Mouse (Mus musculus): ENCODE results near the gene Myo15b. TPM values are rescaled to one million over a fixed set of nuclear protein-coding genes. Genes with fewer than 3 reads are reported as not detected.

Gene Myo15b
- total RNA-seq (2017): under 0.01 TPM in 1 of 2 replicates, not detected in the other

- no peak for ATAC-seq (ENCODE audit: extremely low read depth, insufficient number of reproducible peaks, low FRiP score, poor library complexity, severe bottlenecking)
Measured at GRCm38 (mm10) chr11:115858354-115858753, at the start of gene Myo15b. Myo15b (plus strand) TSS chr11:115858406.

- no peak for ATAC-seq (ENCODE audit: extremely low read depth, insufficient number of reproducible peaks, low FRiP score, poor library complexity, severe bottlenecking)
Measured at GRCm38 (mm10) chr11:115808696-115809310, 49.4 kb upstream of the Myo15b start.

- ATAC-seq (ENCODE audit: extremely low read depth, insufficient number of reproducible peaks, low FRiP score, poor library complexity, severe bottlenecking): no peak
Measured at GRCm38 (mm10) chr11:115809311-115809781, 48.9 kb upstream of the Myo15b start.

- ATAC-seq (ENCODE audit: extremely low read depth, insufficient number of reproducible peaks, low FRiP score, poor library complexity, severe bottlenecking): no peak
Measured at GRCm38 (mm10) chr11:115810377-115810776, 47.8 kb upstream of the Myo15b start.

GRCm38 (mm10) chr11:115811381-115812093 is 46.7 kb upstream of the Myo15b start:
- no peak for ATAC-seq (ENCODE audit: extremely low read depth, insufficient number of reproducible peaks, low FRiP score, poor library complexity, severe bottlenecking)

- ATAC-seq (ENCODE audit: extremely low read depth, insufficient number of reproducible peaks, low FRiP score, poor library complexity, severe bottlenecking): no peak
Measured at GRCm38 (mm10) chr11:115812095-115812494, 46.1 kb upstream of the Myo15b start.

- no peak for ATAC-seq (ENCODE audit: extremely low read depth, insufficient number of reproducible peaks, low FRiP score, poor library complexity, severe bottlenecking)
Measured at GRCm38 (mm10) chr11:115812533-115813420, 45.4 kb upstream of the Myo15b start.

GRCm38 (mm10) chr11:115813507-115814296 is 44.5 kb upstream of the Myo15b start, which contains the start of gene Caskin2:
Caskin2 (minus strand) TSS chr11:115813639.
- ATAC-seq (ENCODE audit: extremely low read depth, insufficient number of reproducible peaks, low FRiP score, poor library complexity, severe bottlenecking): peak; percentile 89

- ATAC-seq (ENCODE audit: extremely low read depth, insufficient number of reproducible peaks, low FRiP score, poor library complexity, severe bottlenecking): 0 out of 2 replicates have a peak, but pooled peaks have one; percentile 14
Measured at GRCm38 (mm10) chr11:115814605-115815450, 43.4 kb upstream of the Myo15b start, which contains the start of gene Tsen54. Tsen54 (plus strand) TSS chr11:115814724.

GRCm38 (mm10) chr11:115817331-115817730 is 40.9 kb upstream of the Myo15b start:
- no peak for ATAC-seq (ENCODE audit: extremely low read depth, insufficient number of reproducible peaks, low FRiP score, poor library complexity, severe bottlenecking)

- no peak for ATAC-seq (ENCODE audit: extremely low read depth, insufficient number of reproducible peaks, low FRiP score, poor library complexity, severe bottlenecking)
Measured at GRCm38 (mm10) chr11:115819915-115820623, 38.1 kb upstream of the Myo15b start.

GRCm38 (mm10) chr11:115821001-115821400 is 37.2 kb upstream of the Myo15b start:
- ATAC-seq (ENCODE audit: extremely low read depth, insufficient number of reproducible peaks, low FRiP score, poor library complexity, severe bottlenecking): no peak

GRCm38 (mm10) chr11:115823774-115824740 is 34.1 kb upstream of the Myo15b start, which contains the start of gene Llgl2:
Llgl2 (plus strand) TSS chr11:115824049.
- ATAC-seq (ENCODE audit: extremely low read depth, insufficient number of reproducible peaks, low FRiP score, poor library complexity, severe bottlenecking): peak; percentile 77

- ATAC-seq (ENCODE audit: extremely low read depth, insufficient number of reproducible peaks, low FRiP score, poor library complexity, severe bottlenecking): no peak
Measured at GRCm38 (mm10) chr11:115824813-115825212, 33.4 kb upstream of the Myo15b start.

GRCm38 (mm10) chr11:115826487-115826886 is 31.7 kb upstream of the Myo15b start:
- ATAC-seq (ENCODE audit: extremely low read depth, insufficient number of reproducible peaks, low FRiP score, poor library complexity, severe bottlenecking): no peak

GRCm38 (mm10) chr11:115827624-115828023 is 30.6 kb upstream of the Myo15b start:
- ATAC-seq (ENCODE audit: extremely low read depth, insufficient number of reproducible peaks, low FRiP score, poor library complexity, severe bottlenecking): no peak

All from neutrophil, adult 5-6 weeks (primary cell).